Mouse (Mus musculus): Measurements from ENCODE around the gene Calm4.
A peak's percentile ranks its signal among the peaks of the same experiment; 100 is the strongest.

Gene Calm4

GRCm38 (mm10) chr13:3861251-3861650, 23.7 kb downstream of the Calm4 start:
- ATAC-seq (ENCODE audit: low TSS enrichment): no peak

GRCm38 (mm10) chr13:3862325-3862724, 24.8 kb downstream of the Calm4 start:
- no peak for ATAC-seq (ENCODE audit: low TSS enrichment)

GRCm38 (mm10) chr13:3862922-3863580, 25.5 kb downstream of the Calm4 start:
- ATAC-seq (ENCODE audit: low TSS enrichment): peak; percentile 77

DNA sequence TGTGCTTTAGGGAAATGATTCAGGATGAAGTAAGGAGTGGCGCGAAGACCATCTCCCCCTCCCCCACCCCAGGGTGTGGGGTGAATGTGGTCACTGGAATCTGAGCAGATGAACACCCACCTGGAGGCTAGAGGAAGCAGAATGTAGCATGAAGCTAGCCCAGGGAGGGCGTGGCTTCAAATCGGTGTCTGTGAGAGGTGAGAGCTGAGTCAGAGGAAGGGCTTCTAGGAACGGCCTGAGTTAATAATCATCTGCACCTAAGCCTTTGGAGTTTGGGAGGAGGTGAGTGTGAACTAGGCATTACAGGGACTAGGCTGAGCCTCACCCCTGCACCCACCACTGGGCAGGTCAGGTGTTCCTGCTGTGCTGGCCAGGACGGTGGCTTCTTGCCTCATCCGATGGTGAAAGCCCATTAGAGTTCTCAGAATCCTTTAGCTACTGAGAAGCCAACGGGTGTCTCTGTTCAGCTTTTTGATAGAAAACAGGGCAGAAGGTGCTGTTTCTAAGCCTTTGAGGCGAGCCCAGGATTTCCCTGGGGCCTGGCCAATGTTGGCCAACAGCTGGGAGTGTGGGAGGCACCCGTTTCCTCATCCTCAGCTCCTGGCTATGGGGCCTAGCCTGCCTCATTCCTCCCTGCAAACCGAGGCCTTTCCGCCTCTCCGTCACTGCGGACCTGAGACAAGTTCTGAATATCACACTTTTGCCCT, 28.2 kb downstream of the Calm4 start:
- peak; percentile 63 for ATAC-seq (ENCODE audit: low TSS enrichment)

GRCm38 (mm10) chr13:3866355-3867052, 28.9 kb downstream of the Calm4 start:
- ATAC-seq (ENCODE audit: low TSS enrichment): no peak

DNA sequence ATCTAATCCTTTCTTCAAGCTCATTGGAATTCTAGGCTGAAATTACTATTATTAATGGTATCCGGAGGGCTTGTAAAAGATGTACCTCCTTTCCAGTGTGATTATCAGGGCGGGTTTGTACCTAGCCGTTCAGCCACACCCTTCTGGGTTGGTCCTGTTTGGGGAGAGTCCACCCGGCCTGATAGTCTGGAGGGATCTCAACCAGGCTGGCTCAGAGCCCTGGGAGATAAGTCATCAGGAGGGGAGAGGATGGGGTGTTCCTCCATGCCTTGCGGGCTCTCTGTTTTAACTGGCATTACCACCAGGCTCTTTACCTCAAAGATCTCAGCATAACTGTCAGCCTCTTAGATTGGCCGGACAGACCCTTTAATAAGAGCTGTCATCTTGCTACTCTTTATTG, 29.6 kb downstream of the Calm4 start:
- ATAC-seq (ENCODE audit: low TSS enrichment): no peak

DNA sequence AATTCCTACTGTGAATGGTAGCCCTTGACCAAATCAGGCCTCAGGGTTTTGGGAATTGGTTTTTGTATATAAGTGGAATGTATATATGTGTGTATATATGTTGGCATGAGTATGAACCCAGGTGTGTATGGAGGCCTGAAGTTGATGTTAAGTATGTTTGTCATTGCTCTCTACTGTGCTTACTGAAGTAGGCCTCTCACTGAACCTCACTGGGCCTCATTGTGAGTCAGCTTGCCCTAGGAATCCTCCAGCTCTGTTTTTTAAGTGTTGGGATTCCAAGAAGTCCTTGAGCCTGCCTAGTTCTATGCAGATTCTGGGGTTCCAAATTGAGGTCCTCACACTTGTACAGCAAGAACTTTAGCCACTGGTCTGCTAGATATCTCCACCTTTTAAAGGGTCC, 32.3 kb downstream of the Calm4 start:
- no peak for ATAC-seq (ENCODE audit: low TSS enrichment)

- ATAC-seq (ENCODE audit: low TSS enrichment): no peak
These were observed 35.3 kb downstream of the Calm4 start for GRCm38 (mm10) chr13:3872832-3873231.

DNA sequence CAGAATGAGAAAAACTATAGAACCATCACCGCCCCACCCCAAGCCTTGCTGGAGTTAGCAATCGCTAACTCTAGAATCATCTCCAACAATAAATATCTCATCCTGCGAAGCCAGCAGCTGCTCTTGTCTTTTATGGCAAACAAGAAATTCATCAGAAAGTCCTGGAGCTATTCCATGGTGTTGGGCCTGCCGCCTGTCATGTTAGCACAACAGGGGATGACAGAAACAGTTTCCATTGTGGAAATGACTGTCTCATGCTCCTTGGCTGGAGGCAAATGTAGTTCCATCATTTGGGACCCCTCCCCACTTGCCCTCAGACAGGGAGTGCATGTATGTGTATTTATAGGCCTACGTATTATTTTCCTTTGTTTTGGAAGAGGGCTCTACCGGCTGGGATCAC, 38.9 kb downstream of the Calm4 start:
- peak; percentile 48; the same call in 1 of the 2 replicates for ATAC-seq (ENCODE audit: low TSS enrichment)

DNA sequence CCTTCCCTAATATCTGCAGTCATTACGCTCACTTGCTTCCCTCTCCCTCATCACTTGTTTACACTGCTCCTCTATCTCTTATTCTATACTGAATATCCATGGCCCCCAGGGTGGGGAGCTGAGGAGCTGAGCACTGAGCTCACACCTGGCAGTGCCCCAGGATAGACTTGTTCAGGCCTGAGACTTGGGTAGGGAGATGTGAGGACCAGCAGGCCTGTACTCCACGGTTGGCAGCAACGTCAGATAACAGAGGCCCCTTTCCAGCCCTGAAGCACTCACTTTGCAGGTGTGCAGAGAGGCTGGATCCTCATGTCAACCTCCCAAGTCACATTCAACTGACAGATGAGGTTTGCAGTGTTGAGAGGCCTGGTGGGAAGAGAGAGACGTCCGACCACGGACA, 39.6 kb downstream of the Calm4 start:
- ATAC-seq (ENCODE audit: low TSS enrichment): no peak

DNA sequence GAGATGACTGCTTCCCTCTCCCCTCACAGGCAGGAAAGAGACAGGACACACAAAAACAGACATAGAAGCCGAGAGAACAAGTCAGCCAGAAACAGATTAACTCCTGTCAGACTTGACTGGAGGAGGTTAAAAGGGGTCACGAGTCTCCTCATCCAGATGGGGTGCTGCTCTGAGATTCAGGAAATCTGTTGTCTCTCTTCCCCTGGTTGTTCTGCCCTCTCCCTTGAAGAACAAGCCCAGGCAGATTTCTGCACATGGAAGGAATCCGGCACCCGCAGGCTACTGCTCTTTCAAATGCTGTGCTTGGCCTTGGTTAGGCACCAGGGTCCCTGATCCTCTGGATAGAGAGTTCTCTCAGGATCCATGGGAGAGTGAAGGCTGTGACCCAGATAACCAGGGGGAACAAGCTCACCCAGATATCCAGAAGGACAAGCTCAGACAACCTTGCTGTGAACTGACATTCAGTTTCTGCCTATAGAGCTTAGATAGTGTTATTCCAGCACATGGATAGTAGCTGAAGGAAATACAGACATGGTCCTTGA, 40.2 kb downstream of the Calm4 start:
- no peak for ATAC-seq (ENCODE audit: low TSS enrichment)

- ATAC-seq (ENCODE audit: low TSS enrichment): no peak
These were observed 49.1 kb downstream of the Calm4 start for GRCm38 (mm10) chr13:3886663-3887062.

Data from frontal cortex, adult (tissue).